Mouse (Mus musculus): Measurements from ENCODE around the gene Gm17617. TPM values are rescaled to one million over a fixed set of nuclear protein-coding genes. Genes with fewer than 3 reads are reported as not detected.

The Gm17617 gene
- total and polyA plus RNA-seq, 3 experiments = not detected

GRCm38 (mm10) chr13:55102366-55102765 is 31.0 kb downstream of the Gm17617 start:
- Histone ChIP-seq H3K9me3 (replicated peaks; ENCODE audit: low read length) (no peaks in the 10 kb centered on the region), H3K4me2 (ENCODE audit: insufficient read depth, low read depth, poor library complexity, severe bottlenecking) (no peak overlapping the region), H3K27me3 (replicated peaks) (no peaks in the 10 kb centered on the region), H3K79me2 (replicated peaks; ENCODE audit: control insufficient read depth, extremely low read depth, insufficient read depth, poor library complexity, severe bottlenecking) (peaks cover 25% of the 10 kb centered on the region), H3K4me3 (replicated peaks in 1 of 3; ENCODE audit: low read depth in 2 of 3, low read length in 2 of 3, poor library complexity in 1 of 3) (no peak overlapping the region), H3K36me3 (replicated peaks in 1 of 2; ENCODE audit: control insufficient read depth in 1 of 2, insufficient read depth in 1 of 2, low read length in 1 of 2) (peaks cover under 1 to 5% of the 10 kb centered on the region in 2 experiments), H3K4me1 (ENCODE audit: control insufficient read depth in 1 of 2, insufficient read depth in 2 of 2) (peaks cover 0 to 16% of the 10 kb centered on the region in 2 experiments; a peak in 3 of 4 replicates), H3K27ac (ENCODE audit: insufficient read depth, low read depth) (no peak overlapping the region), H3K9ac (ENCODE audit: insufficient read depth, low read depth) (no peak overlapping the region)
- TF ChIP-seq SIN3A (IDR thresholded peaks at IDR 0.05; ENCODE audit: low read length) = no peak
- TF ChIP-seq KAT2A (IDR thresholded peaks at IDR 0.05; ENCODE audit: insufficient replicate concordance, low read length) = no peak
- no peak for DNase-seq (ENCODE audit: extremely low read depth)
- dilution Hi-C loops (cut with MboI; ENCODE audit: extremely low pct_ligation_motif_present, extremely low pct_unique_long_range_greater_than_20kb, low sequenced_read_pairs) = no loop called here
- in situ Hi-C loops (cut with MboI; ENCODE audit: low pct_ligation_motif_present, low pct_unique_long_range_greater_than_20kb, low sequenced_read_pairs) = no loop called here

DNA sequence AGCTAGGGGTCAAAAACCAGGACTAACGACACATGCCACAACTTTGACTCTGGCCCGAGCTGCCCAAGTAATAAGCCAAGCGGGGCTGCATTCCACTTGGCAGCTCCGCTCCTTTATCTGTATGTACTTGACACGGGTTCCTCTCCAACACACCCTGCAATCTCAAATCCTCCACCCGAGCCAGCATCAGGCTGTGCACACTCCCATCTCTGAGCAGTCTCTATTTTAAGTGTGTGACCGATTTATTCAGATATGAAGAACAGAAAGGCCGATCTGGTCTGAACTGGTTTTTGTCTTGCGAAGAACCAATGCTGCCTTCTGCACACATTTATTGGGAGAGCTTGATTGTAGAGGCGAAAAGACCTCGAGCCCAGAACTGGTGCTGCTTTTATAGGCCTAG is 31.7 kb downstream of the Gm17617 start:
- H3K4me2 ChIP-seq (ENCODE audit: insufficient read depth, low read depth, poor library complexity, severe bottlenecking) = no peak overlapping the region
- H3K79me2 ChIP-seq (replicated peaks; ENCODE audit: control insufficient read depth, extremely low read depth, insufficient read depth, poor library complexity, severe bottlenecking) = peaks cover 21% of the 10 kb centered on the region
- no peak for DNase-seq (ENCODE audit: extremely low read depth)
- H3K27me3 ChIP-seq (replicated peaks) = no peaks in the 10 kb centered on the region
- no peak overlapping the region for H3K4me3 ChIP-seq (replicated peaks in 1 of 3; ENCODE audit: low read depth in 2 of 3, low read length in 2 of 3, poor library complexity in 1 of 3)
- no peak for TF ChIP-seq POLR2AphosphoS2 (IDR thresholded peaks at IDR 0.05; ENCODE audit: low read depth, low read length)
- no peak for TF ChIP-seq CHD2 (IDR thresholded peaks at IDR 0.05; ENCODE audit: low read length)
- TF ChIP-seq RAD21 (IDR thresholded peaks at IDR 0.05; ENCODE audit: low read depth, low read length) = no peak
- TF ChIP-seq MYC (IDR thresholded peaks at IDR 0.05; ENCODE audit: low read depth, low read length) = no peak
- TF ChIP-seq HCFC1 (IDR thresholded peaks at IDR 0.05; ENCODE audit: low read depth, low read length) = no peak
- TF ChIP-seq JUN (IDR thresholded peaks at IDR 0.05; ENCODE audit: insufficient read depth, low read depth, low read length) = no peak
- no peak for TF ChIP-seq E2F4 (IDR thresholded peaks at IDR 0.05; ENCODE audit: insufficient replicate concordance, low read depth, low read length)
- no peak for TF ChIP-seq MAFK (IDR thresholded peaks at IDR 0.05; ENCODE audit: insufficient replicate concordance, low read length)
- TF ChIP-seq BHLHE40 (IDR thresholded peaks at IDR 0.05; ENCODE audit: low read depth, low read length) = no peak
- no peak for TF ChIP-seq TCF12 (IDR thresholded peaks at IDR 0.05; ENCODE audit: low read depth, low read length)
- no peak for TF ChIP-seq UBTF (IDR thresholded peaks at IDR 0.05; ENCODE audit: low read depth, low read length)
- TF ChIP-seq TBP (conservative IDR thresholded peaks at IDR 0.05; ENCODE audit: low read depth, low read length) = no peak
- no peak for TF ChIP-seq ELF1 (IDR thresholded peaks at IDR 0.05; ENCODE audit: low read depth, low read length)
- TF ChIP-seq EP300 (IDR thresholded peaks at IDR 0.05; ENCODE audit: low read length) = no peak
- TF ChIP-seq MAX (IDR thresholded peaks at IDR 0.05; ENCODE audit: low read length) = no peak
- no peak for TF ChIP-seq NRF1 (IDR thresholded peaks at IDR 0.05; ENCODE audit: low read depth, low read length)
- H3K9me3 ChIP-seq (replicated peaks; ENCODE audit: low read length) = no peaks in the 10 kb centered on the region
- no peak overlapping the region for H3K27ac ChIP-seq (ENCODE audit: insufficient read depth, low read depth)
- in situ Hi-C loops (cut with MboI; ENCODE audit: low pct_ligation_motif_present, low pct_unique_long_range_greater_than_20kb, low sequenced_read_pairs) (no loop called here), dilution Hi-C loops (cut with MboI; ENCODE audit: extremely low pct_ligation_motif_present, extremely low pct_unique_long_range_greater_than_20kb, low sequenced_read_pairs) (no loop called here)
- peaks cover 0 to 13% of the 10 kb centered on the region in 2 experiments; a peak in 3 of 4 replicates for H3K4me1 ChIP-seq (ENCODE audit: control insufficient read depth in 1 of 2, insufficient read depth in 2 of 2)
- H3K36me3 ChIP-seq (replicated peaks in 1 of 2; ENCODE audit: control insufficient read depth in 1 of 2, insufficient read depth in 1 of 2, low read length in 1 of 2) = no peaks in the 10 kb centered on the region
- H3K9ac ChIP-seq (ENCODE audit: insufficient read depth, low read depth) = no peak overlapping the region

Measured in CH12.LX (cell line).